Mouse (Mus musculus) urinary bladder, postnatal 4 days (tissue): Measurements from ENCODE around the gene Tecr.
"Not testable (repeated sequence)": the region's sequence is repeated elsewhere in the genome, so short reads cannot be mapped to it uniquely, and the experiment has no call there.

Source experiments
- DNase-seq, 2 experiments: peaks; one replicate each; pipeline ENCODE4 v3.0.0; 2021 to 2022; ENCODE audit warnings: low spot score in 2 of 2

Tecr gene

DNA sequence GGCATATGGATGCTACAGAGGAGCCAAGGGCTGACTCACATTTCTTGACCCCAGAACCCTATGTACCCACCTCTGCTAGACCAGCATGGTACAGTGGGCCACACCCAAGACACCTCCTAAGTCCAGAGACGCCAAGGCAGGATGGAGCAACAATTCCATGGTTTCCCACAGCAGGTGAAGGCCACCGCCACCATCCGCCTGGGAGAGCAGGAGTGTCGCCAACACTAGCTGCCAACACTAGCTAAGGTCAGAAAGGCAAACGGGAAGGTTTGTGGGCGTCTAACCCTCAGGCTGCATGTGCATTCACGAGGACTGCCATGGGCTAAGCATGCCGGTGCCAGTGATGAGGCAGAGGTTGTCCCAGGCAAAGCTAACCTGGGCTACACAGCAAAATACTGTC is 25.5 kb downstream of the Tecr start:
- DNase-seq = peak in 1 of 2 experiments; percentile 25

DNA sequence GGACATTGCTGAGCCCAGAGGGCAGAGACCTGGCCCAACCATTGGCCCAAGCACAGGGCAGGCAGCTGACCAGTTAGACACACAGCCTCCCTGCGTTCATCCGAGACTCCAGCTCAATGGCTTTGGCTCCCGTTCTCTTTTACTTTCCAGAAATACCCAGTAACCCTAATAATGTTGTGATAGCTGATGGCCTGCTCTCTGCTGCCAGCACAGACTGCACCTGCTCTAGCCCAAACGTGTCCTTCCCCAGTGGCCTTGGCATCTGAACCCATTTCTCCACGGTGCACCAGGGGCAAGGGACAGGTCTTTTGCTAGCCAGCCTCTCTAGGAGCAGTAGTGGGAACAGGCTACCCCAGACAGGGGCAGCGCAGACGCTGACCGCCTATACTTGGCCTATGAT is 26.9 kb downstream of the Tecr start:
- peak in 1 of 2 experiments; percentile 41 for DNase-seq

DNA sequence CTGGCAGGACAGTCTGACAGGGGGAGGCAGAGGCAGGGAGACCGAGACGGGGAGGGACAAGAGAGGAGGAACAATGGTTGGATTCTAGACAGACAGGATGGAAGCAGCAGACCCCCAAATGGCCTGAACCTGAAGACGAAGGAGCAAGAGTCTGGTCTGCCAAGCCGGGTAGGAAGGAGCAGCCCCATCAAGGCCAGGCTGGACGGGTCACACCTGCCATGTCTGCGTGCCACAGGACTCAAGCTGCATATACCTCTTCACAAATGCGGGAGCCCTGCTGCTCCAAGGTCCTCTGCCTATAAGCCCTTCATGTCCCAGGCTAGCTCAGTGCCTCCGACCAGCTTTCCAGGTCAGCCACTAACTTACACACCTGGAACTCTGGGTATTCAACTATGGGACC is 28.1 kb downstream of the Tecr start:
- no peak for DNase-seq

DNA sequence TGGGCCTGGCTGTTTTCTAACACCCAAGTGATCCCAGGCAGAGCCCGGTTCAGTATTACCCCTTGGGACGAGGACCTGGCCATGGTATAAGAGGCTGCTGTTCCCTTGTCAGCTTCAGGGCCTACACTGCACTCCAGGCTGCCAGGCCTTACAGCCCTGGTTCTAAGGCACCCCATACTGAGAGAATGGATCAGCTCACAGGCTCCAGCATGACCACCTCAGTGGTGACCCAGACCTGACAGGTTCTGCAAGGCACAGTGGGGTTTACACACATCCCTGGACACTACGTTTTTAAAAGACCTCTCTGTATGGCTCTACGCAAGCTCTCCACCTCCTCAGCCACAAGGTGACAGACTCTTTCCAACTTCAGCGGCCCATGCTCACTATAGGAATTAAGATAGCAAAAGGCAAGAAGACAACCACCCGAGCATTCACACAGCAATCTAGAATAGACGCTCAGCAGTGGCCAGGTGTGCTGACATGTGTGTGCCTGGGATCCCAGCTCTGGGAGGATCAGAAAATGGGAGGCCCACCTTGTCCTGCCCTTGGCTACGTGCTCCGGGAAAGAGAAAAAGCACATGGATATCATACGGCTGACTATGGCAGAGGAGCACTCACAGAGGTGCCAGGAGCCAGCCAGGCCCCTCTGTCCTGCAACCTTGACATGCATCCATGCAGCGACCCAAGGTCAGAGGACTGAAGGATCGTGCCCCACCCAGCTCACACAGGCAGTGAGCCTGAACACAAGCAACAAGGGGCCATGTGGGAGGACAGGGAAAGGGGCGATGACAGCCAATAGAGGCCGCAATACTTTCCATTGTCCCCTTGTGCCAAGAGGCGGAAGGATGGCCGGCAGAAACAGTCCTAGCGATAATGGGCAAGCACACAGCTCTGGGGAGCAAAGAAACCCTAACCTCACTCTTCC is 29.4 kb downstream of the Tecr start:
- DNase-seq = peak in 1 of 2 experiments; percentile 50

DNA sequence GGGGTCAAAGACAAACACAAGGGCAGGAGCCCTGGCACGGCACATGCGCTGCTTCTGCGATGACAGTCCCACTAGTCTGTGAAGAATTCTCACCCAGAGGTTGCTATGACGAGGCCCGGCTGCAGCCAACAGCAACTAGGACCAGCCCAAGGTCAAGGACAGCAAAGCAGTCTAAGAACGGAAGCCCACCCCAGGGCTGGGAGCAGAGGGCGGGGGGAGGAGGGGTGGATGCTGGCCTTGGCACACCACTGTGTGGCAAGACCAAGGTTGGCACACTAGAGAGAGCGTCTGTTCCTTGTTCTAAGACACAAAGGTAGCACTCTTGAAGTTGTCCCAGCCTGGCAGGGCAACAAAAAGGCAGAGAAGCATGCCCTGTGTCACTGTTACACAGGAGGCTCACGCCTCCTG is 30.4 kb downstream of the Tecr start:
- peak in 1 of 2 experiments; percentile 55 for DNase-seq

DNA sequence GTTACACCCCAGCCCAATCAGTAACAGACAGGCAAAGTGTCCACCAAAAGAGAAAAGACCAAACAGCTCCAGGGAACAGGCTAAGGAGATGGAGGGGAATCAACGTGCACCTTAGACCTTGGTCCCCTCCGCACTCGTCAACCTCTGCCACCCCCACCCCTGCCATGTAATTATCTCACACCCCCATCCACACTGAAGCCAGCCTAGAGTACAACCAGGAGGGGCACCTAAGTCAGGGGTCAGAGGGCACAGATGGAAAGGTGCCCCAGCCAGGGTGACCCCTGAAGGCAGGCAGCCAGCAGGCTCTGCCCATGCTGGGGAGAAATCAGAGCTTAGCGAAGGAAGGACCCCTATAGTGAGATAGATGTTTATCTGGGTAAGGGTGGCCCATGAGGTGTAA is 30.9 kb downstream of the Tecr start:
- no peak for DNase-seq

DNA sequence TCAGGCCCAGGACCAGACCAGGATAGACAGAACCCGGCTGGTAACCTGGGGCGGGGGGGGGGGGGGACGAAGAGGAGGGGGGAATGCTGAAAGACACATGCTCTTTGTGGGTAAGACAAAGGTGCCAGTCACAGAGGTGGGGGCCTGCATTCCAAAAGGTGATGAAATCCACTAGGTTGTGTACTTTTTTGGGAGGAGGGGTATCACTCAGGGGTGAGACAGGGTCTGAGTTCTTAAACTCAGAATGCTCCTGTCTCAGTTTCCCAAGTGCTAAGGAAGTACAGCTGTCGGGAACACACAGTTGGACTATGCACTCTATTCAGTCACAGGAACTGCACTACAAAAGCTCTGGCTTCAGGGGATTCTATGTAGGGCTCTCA is 31.3 kb downstream of the Tecr start:
- no peak for DNase-seq

DNA sequence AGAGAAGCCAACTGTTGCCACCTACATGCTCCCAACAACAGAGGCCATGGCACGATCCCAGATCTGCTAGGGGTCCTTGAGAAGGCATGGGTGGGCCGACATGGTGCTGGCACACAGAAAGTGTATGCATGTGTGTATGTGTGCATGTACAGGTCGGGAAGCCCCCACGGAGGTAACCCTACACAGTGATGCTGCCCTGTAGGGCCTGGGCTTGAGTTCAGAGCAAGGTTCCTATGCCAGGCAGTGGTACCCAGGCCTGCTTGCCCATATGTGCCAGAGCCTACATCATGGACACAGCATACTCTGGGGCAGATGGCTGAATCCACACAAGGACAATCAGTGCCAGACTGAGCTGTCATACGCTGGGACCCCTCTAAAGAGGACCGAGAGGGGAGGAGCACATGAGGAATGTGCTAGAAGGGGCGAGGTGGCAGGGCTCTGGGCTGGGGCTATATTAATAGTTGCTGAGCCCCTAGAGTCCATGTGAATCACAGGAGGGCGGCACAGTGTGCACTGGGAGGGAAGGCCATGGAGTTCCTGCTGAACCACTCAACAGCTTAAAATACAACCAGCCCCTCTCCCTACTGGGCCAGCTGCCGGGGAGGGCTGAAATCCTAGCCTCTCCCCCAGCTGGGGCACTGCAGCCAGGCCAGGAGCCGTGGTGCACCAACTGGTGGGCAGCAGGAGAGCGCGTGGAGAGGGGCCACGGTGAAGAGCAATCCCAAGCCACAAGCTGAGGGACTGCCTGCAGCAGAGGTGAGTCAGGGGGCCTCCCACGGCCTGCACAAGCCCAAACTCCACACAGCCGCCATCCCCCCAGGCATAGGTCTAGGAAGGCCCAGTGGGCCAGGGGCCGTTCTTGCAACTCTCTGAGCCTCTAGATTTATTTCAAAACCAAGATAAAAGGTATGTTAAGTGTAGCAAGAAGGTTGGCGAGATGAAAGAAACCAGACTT is 31.9 kb downstream of the Tecr start:
- peak in 1 of 2 experiments; percentile 53 for DNase-seq

DNA sequence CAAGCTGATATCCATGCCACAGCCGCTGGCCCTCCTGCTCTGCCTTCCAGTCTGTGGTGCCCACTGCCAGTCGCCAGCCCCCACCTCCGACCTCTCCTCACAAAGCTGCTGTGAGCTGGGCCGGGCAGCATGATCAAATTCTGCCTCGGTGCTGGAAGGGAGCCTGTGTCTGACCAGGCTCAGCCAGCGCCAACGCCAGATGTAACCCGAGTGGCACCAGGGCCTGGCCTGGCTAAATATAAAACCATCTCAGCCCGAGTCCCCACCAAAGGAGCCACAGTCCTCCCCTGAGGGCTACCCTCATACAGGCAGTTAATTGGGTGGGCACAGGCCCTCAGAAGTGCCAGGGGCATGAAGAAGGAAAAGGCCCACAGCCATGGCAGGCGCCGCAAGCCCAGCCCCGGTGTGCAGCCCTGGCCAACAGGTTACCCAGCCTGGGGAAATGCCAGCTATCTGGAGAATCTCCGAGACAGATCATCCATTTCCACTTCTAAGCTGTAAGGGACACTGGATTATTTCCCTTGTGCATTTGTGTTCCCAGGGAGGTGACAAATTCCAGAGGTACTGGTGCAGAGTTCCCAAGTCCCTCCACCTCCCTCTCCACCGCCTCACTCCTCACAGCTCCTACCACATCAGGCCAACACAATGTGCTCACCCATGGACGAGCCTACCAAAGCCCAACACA is 33.0 kb downstream of the Tecr start:
- peak in 1 of 2 experiments; percentile 59 for DNase-seq

DNA sequence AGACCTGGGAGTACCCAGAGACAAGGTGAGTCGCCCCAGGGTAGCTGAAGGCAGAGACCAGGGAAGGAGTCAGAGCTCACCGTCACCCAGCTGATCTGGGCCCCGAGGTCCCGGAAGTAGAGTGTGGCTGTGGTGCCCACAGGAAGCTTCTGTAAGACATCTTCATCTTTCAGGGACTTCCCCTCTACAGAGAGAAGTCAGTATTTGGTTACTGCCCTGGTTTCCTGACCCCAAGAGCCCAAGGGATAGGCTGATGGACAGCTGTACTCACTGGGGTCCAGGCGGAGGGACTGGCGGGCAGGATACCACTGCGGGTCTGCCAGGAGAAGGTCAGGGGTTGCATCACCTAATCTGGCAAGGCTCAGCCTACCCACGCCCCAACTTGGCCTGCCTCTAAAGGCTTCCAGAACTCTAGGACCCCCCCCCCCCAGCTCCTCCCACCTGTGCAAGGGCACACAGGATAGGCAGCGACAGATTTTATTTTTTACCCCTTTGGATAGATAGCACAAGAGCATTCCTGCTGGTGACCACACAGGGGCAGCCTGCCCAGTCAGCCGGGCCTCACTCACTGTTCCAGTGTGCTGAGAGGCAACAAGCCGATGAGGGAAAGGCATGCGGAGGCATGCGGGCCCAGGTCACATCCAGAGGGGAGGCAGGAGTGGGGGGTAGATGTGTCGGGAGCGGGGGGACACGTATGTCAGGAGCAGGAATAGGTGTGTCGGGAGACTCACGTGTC is 34.5 kb downstream of the Tecr start:
- peak in 1 of 2 experiments; percentile 55 for DNase-seq

DNA sequence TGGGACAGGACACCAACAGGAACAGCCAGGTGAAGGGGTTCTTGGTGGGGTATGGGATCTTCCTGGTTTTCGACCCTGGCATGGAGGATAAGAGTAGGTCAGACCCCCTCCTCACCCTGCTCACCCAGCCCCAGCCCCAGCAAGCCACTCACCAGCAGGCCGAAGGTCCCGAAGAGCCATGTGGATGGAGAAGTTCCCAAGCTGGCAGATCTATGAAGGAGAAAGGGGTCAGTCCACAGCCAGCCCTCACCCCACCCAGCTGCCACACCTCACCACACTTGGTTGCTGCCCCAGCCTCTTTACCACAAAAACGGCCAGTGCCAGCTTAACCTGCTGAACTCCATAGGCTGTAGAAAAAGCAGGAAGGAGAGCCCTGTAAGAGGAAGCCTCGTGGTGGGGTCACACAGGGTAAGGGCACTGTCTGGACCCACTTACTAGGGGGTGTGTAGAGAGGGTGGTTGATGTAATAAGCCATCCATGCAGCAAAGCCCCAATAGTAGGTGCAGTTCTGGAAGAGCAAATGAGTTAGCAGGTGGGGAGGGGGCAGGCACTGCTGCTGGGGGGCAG is 35.4 kb downstream of the Tecr start:
- DNase-seq = peak in 1 of 2 experiments; percentile 57

DNA sequence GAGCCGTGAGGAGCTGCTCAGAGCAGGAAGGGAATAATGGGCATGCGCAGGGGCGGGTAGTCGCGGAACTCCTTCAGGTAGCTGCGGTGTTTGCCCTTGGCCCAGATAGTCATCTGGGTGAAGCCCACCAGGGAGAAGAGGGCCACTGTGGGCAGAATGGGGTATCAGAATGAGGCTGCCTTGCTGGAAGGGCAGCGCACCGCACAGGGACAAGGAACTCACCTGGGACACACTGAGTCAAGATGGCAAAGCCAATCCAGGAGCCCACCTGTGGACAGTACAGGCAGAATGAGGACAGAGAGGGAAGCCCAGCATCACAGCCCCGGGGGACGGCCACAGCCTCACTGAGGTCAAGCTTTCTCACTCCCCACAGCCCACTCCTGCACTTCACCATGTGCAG is 36.0 kb downstream of the Tecr start:
- peak in 1 of 2 experiments; percentile 56 for DNase-seq

DNA sequence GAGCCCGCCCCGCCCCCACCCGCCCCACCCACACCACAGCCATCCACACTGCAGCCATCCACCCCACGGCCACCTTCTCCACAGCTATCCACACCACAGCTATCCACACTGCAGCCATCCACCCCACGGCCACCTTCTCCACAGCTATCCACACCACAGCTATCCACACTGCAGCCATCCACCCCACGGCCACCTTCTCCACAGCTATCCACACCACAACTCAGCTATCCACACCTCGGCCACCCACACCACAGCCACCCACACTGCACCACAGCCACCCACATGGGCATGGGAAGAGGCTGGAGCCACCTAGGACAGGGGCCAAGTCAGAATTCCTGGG is 36.8 kb downstream of the Tecr start:
- DNase-seq = not testable (repeated sequence)

DNA sequence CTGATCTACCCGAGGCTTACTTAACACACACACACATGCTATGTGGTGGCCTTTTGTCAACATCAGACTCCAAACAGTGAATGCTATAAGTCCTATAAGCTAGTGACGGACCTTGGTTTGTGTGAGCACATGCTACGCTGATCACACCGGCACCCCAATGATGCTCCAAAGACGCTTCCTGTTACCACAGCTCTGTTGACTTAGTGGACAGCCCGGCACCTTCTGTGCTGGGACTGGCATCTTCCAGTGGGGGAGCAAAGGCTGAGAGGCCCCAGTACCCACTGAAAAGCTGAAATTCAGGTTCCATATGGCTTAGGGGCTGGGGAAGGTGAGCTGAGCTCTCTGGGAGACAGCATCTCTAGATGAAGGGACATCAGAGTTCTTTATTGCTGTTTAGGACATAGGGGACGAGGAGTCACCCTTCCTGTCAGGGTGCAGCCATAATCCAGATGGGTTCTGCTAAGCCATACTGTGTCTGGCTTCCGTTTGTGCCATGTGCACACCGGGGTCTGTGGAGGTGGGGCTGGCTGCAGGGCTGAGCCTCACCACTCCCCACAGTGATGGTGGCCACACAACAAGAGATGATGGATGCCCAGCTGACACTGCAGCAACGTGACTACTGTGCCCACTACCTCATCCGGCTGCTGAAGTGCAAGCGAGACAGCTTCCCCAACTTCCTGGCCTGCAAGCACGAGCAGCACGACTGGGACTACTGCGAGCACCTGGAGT is 37.3 kb downstream of the Tecr start:
- DNase-seq = peak in 1 of 2 experiments; percentile 53

DNA sequence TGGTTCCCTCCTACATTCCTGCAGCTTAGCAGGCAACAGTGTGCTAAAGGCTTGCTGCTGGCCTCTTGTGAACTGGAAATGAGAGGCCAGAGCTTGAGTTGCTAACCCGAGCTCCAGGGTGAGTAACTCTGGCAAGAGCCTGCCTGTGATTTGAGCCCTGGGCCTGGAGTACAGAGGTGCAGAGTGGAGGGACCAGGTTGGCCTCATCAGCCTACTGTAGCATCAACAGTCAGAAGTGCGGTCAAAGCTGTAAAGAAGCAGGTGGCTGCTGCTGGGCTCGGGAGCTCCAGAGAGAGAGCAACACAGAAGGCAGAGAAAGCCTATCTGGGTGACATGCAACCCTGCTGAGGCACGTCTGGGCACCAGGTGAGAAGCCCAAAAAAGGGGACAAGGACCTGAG is 38.6 kb downstream of the Tecr start:
- DNase-seq = peak in 1 of 2 experiments; percentile 51

DNA sequence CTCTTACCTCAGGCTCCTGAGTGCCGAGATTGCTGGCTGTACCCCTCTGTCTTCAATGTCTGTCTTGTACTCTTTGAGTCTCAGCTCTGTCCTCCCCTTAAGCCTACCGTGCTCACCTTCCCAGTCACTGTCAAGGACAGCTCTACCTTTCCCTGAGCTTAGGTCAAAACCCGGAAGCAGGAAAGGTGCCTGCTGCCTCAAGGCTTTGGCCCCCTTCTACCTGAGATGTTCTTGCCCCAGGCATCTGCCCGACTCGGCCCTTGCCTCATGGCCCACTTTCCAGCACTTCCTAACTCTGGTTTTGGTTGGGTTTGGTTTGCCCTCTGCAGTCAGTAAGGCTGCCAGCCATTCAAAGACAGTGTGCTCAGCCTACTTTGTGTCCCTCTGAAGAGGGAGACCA is 39.0 kb downstream of the Tecr start:
- peak in 1 of 2 experiments; percentile 46 for DNase-seq

DNA sequence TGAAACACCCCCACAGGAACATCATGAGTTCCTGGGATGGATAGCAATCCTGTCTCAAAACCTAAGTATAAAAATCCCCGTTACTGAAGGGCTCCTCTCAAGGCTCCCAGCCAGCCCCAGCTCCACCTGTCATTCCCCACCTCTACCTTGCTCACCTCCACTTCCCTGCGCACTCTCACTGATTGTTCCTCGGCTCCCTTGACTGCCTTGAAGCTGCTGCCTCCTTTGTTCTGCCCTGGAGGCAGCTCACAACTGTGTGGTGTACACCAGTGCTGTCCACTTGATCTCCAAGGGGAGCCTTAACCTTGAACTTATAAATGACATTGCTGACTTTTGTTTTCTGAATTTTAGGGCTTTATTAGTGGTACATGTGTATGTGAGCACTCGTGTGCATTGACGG is 39.6 kb downstream of the Tecr start:
- DNase-seq = no peak

DNA sequence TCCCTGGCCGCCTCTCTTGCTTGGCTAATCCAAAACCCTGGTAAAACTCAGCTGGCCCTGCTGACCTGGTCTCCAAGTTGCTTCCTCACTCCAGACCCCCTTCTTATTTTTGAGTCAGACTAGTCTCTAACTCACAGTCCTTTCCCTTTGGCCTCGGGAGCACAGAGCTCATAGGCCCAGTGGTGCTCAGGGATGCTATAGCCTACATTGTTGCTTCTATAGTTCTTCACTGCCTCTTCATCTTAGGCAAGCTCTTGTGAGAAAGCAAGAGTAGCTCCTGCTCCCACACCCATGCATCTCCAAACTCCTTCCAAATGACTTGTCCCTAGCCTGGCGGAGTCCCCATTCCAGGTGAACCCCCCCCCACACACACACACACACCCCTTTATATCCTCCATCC is 40.1 kb downstream of the Tecr start:
- no peak for DNase-seq

DNA sequence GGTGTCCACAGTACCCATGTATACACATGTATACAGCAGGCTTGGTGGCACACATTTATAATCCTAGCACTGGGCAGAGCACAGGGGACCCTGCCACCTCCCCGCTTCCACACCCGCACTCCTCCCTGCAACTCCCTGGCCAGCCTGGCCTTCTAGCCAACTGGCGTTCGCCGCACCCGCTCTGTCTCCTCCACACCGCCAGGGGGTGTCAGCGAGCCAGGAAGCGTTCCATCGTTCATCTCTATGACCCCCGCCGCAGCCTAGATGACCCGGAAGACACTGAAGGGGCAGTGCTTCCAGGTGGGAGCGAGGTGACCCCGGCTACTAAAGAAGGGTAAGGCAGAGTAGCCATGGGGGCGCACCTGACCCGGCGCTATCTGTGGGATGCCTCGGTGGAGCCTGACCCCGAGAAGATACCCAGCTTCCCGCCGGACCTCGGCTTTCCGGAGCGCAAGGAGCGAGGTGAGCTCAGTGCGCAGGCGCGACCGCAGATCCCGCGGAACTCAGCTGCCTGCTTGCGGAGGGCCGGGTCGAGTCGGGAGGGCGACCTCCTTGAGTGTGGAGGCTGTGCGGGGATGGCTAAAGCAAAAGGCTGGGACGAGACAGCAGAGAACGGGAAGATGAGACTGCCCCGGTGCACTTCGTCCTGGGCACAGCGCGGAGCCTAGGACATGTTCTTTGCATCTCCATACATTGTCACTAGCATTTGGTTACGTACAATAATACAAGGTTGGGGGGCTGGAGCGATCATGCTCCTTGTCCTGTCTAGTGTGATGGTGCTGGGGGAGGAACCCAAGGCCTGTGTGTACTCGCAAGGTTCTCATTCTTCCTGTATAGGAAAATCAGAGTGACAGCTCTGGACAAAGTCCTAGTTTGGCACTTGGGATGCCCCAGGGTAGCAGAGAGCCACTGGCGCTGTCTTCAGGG is 41.0 kb downstream of the Tecr start, which contains the start of gene Ndufb7:
TSS of gene Ndufb7 (plus strand) at position 203 of the 927 bp plus-strand sequence.
- DNase-seq = peak; percentile 91 to 97
